Mouse (Mus musculus): ENCODE data around the gene Elp4.

GRCm38 (mm10) chr2:105806047-105806446 lies 98.3 kb downstream of the Elp4 start:
- TF ChIP-seq CTCF (IDR thresholded peaks at IDR 0.05; ENCODE audit: insufficient read depth, low read depth, low read length), result no peak
- no peak for TF ChIP-seq POLR2A (IDR thresholded peaks at IDR 0.05; ENCODE audit: insufficient read depth, low read depth, low read length)
